Mouse (Mus musculus) embryonic fibroblast, embryonic 13.5 days (primary cell): ENCODE measurements at regions not wholly inside any gene's neighbourhood (a gene's known extent, or its start where the extent isn't known, plus 50 kb on each side); places are given as distances from the start of the nearest gene placed in this dataset.

Experiments
- H3K27ac ChIP-seq: 2 replicates; pipeline ENCODE4 v1.5.1; 2012; ENCODE audit warnings: low read length, control low read depth, inconsistent platforms; ENCODE audit not compliant: insufficient read depth
- H3K4me1 ChIP-seq: 2 replicates; pipeline ENCODE4 v1.6.1; 2011; ENCODE audit warnings: low read length; ENCODE audit not compliant: control insufficient read depth, insufficient read depth
- H3K4me3 ChIP-seq: 2 replicates; pipeline ENCODE4 v1.5.1; 2011; ENCODE audit warnings: mild to moderate bottlenecking, control low read depth, low read length; ENCODE audit not compliant: insufficient read depth
- CTCF ChIP-seq: IDR thresholded peaks from 2 replicates; pipeline ENCODE4 v1.5.1; 2011; ENCODE audit warnings: mild to moderate bottlenecking, control low read depth, low read length, moderate library complexity, borderline replicate concordance; ENCODE audit not compliant: insufficient read depth
- POLR2A ChIP-seq: IDR thresholded peaks from 2 replicates; pipeline ENCODE4 v1.6.1; 2011; ENCODE audit warnings: low read depth, mild to moderate bottlenecking, control low read depth, low read length, moderate library complexity

GRCm38 (mm10) chr12:9279893-9280605 is 250.3 kb downstream of the Ttc32 start:
- H3K27ac ChIP-seq = peak overlapping the region; percentile 80
- TF ChIP-seq CTCF (no peak), POLR2A (no peak)
- H3K4me3 ChIP-seq = no peak overlapping the region
- H3K4me1 ChIP-seq = 0 out of 2 replicates have a peak, but pooled peaks cover 2% of the 10 kb centered on the region

GRCm38 (mm10) chr12:9287271-9287670 is 257.5 kb downstream of the Ttc32 start:
- no peaks in the 10 kb centered on the region; the same call in 1 of the 2 replicates for H3K4me1 ChIP-seq
- no peak overlapping the region for H3K27ac ChIP-seq
- TF ChIP-seq POLR2A (no peak), CTCF (no peak)
- no peak overlapping the region for H3K4me3 ChIP-seq

GRCm38 (mm10) chr12:9292656-9293055 is 262.9 kb downstream of the Ttc32 start:
- Histone ChIP-seq H3K4me3 (no peak overlapping the region), H3K27ac (no peak overlapping the region), H3K4me1 (no peaks in the 10 kb centered on the region; the same call in 1 of the 2 replicates)
- TF ChIP-seq POLR2A (no peak), CTCF (no peak)

- Histone ChIP-seq H3K4me3 (no peak overlapping the region), H3K4me1 (peaks cover 2% of the 10 kb centered on the region; the same call in 1 of the 2 replicates), H3K27ac (no peak overlapping the region)
- TF ChIP-seq POLR2A = no peak
- TF ChIP-seq CTCF = no peak
Observed at GRCm38 (mm10) chr12:9295211-9295610, 265.4 kb downstream of the Ttc32 start.

- peak overlapping the region; percentile 73; the same call in 1 of the 2 replicates for H3K27ac ChIP-seq
- no peak for TF ChIP-seq CTCF
- no peak for TF ChIP-seq POLR2A
- peaks cover 8% of the 10 kb centered on the region for H3K4me1 ChIP-seq
- H3K4me3 ChIP-seq = no peak overlapping the region
Observed at GRCm38 (mm10) chr12:9298848-9299655, 269.3 kb downstream of the Ttc32 start.

GRCm38 (mm10) chr12:9304146-9304545 is 265.8 kb upstream of the Osr1 start:
- TF ChIP-seq CTCF (no peak), POLR2A (no peak)
- H3K4me1 ChIP-seq = peaks cover 9% of the 10 kb centered on the region
- H3K27ac ChIP-seq = peak overlapping the region; percentile 6; the same call in 1 of the 2 replicates
- H3K4me3 ChIP-seq = no peak overlapping the region

GRCm38 (mm10) chr12:9337891-9338672 is 231.8 kb upstream of the Osr1 start:
- H3K27ac ChIP-seq = peak overlapping the region; percentile 32; the same call in 1 of the 2 replicates
- TF ChIP-seq POLR2A (no peak), CTCF (no peak)
- H3K4me1 ChIP-seq = peaks cover 18% of the 10 kb centered on the region
- H3K4me3 ChIP-seq = no peak overlapping the region

GRCm38 (mm10) chr12:9338801-9339231 is 231.1 kb upstream of the Osr1 start:
- TF ChIP-seq CTCF = no peak
- TF ChIP-seq POLR2A = no peak
- H3K27ac ChIP-seq = peak overlapping the region; percentile 32; the same call in 1 of the 2 replicates
- H3K4me1 ChIP-seq = peaks cover 18% of the 10 kb centered on the region
- H3K4me3 ChIP-seq = no peak overlapping the region

GRCm38 (mm10) chr12:9340769-9341168 is 229.1 kb upstream of the Osr1 start:
- TF ChIP-seq POLR2A (no peak), CTCF (no peak)
- no peak overlapping the region for H3K4me3 ChIP-seq
- no peak overlapping the region for H3K27ac ChIP-seq
- peaks cover 18% of the 10 kb centered on the region for H3K4me1 ChIP-seq
